Mouse (Mus musculus) kidney, adult 11 months (tissue): ENCODE data around the gene Olfr178.

ENCODE experiments used
- DNase-seq: peaks from one replicate; pipeline ENCODE4 v3.0.0; 2022

Olfr178 gene

GRCm38 (mm10) chr16:58891963-58892362 is at the start of gene Olfr178:
Gene Olfr178, minus strand, starts transcription at chr16:58892063.
- no peak for DNase-seq

DNA sequence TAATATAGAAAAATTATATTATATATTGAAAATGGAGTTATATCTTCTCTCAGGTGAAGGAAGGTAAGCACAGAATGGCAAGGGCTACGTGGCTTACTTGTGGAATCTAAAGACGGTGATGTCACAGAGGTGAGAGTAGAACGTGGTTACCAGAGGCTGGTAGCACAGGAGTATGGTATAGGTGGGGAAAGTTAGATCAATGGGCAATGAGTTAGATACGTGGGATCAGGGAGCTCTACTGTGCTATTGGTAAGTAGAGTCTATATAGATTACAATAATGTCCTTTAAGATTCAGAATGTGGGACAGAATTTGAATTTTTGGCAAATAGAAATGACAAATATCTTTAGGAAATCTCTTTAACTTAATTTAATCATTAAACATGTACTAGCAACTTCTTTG is 37.4 kb upstream of the Olfr178 start, which contains the start of gene Olfr180:
TSS of gene Olfr180 (minus strand) at position 101 of the 400 bp plus-strand sequence.
- no peak for DNase-seq

- DNase-seq, result no peak
Observed at GRCm38 (mm10) chr16:58928655-58929054, 36.8 kb upstream of the Olfr178 start, which contains the start of gene Olfr181. Gene Olfr181, minus strand, starts transcription at chr16:58928755.

DNA sequence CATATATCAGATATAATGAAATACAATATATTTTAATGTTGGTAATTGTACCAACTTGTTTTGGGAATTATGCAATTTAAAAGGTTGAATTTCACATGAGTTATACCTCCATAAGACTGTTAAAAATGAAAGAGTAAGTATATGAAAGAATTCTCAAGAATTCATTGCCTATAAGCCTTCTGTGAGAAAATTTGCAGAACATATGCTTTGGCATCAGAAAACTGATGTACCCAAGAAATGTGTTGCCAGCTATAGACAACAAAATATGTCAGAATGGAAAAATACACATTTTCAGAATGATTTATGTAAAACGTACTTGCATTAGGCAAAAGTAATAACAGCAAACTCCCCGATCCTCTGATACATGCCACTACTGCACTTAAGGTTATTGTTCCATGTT is 7.4 kb downstream of the Olfr178 start:
- DNase-seq, result no peak

DNA sequence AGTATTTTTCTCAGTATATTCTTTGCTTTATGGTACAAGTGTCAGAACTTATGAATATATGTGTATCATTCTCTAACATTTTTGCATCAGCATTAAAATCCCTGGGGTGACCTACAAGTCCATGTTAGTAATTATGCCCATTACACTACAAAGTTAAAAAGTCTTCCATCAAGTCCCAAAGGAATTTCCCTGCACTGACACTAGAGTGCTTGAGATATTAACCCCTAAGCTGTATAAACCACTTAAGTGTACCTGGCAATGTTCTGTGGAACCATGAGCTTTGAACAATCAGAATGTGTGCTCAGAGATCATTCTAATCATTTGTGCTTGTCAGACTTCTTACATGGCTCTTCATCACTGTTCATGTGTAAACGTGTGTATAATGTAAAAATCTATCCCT is 17.2 kb downstream of the Olfr178 start, which contains the start of gene Olfr177:
TSS of gene Olfr177 (minus strand) at position 101 of the 400 bp plus-strand sequence.
- DNase-seq, result no peak

- DNase-seq, result no peak
Observed at GRCm38 (mm10) chr16:58861479-58861878, 30.4 kb downstream of the Olfr178 start.

DNA sequence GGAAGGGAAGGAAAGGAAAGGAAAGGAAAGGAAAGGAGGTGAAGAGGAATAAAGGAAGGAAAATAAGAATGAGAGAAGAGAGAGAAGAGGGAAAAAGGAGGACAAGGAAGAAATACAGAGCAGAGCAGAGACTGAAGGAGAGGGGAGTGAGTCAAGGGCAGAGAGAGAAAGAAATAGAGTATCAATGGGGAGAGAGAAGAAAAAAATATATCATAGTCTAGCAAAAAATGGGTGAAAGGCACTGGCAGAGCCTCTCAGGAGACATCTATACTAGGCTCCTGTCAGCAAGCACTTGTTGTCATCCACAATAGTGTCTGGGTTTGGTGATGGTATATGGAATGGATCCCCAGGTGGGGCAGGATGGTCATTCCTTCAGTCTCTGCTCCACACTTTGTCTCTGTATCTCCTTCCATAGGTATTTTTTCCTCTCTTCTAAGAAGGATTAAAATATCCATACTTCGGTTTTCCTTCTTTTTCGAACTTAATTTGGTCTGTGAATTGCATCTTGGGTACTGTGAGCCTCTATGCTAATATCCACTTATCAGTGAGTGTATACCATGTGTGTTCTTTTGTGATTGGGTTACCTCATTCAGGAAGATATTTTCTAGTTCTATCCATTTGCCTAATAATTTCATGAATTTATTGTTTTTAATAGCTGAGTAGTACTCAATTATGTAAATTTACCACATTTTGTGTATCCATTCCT is 31.7 kb downstream of the Olfr178 start:
- no peak for DNase-seq
